Mouse (Mus musculus): ENCODE data around the gene Cdyl2.

DNA sequence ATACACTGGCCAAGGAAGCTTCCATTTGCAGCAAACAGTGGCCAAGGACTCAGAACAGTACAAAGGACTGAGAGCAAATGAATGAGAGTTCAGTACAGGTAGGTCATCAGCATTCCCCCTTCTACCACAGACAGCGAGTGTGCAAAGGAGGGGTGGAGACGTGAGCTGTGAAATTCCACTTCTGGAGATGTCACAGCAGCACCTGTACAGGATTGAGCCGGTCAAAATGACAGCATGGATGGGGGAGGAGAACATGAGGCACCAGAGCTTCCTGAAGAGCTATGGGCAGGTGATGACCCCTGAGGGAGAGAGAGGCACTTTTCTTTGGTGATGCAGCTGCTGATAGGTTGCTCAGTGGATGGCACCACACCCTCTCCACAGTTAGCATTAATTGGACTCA is 25.3 kb downstream of the Cdyl2 start:
- TF ChIP-seq CTCF (IDR thresholded peaks at IDR 0.05; ENCODE audit: extremely low read depth, insufficient read depth, insufficient read length, insufficient replicate concordance): no peak
- TF ChIP-seq POLR2A (IDR thresholded peaks at IDR 0.05; ENCODE audit: low read depth, low read length): no peak
